Mouse (Mus musculus) c-Kit-positive CD71-negative TER-119-negative erythroid progenitor cells, embryonic 14.5 days (primary cell): ENCODE data around the gene Arel1.

Experiments used
- DNase-seq: peaks from one replicate; pipeline ENCODE4 v3.0.0-alpha.2; 2013; ENCODE audit warnings: low read depth

Arel1 gene

GRCm38 (mm10) chr12:84970428-84971096 is at the start of gene Arel1, which contains the start of gene Fcf1:
Gene Arel1, minus strand, starts transcription at chr12:84970900.
Gene Fcf1, plus strand, starts transcription at chr12:84970897.
- peak; percentile 91 for DNase-seq

- DNase-seq = no peak
These were observed 41.5 kb upstream of the Arel1 start for GRCm38 (mm10) chr12:85012185-85012584.

GRCm38 (mm10) chr12:85010541-85010940 is 39.8 kb upstream of the Arel1 start:
- no peak for DNase-seq

GRCm38 (mm10) chr12:85009776-85010175 is 39.1 kb upstream of the Arel1 start:
- DNase-seq = no peak

- no peak for DNase-seq
These were observed 36.3 kb upstream of the Arel1 start for GRCm38 (mm10) chr12:85007021-85007420.

GRCm38 (mm10) chr12:85006206-85006605 is 35.5 kb upstream of the Arel1 start:
- no peak for DNase-seq

DNA sequence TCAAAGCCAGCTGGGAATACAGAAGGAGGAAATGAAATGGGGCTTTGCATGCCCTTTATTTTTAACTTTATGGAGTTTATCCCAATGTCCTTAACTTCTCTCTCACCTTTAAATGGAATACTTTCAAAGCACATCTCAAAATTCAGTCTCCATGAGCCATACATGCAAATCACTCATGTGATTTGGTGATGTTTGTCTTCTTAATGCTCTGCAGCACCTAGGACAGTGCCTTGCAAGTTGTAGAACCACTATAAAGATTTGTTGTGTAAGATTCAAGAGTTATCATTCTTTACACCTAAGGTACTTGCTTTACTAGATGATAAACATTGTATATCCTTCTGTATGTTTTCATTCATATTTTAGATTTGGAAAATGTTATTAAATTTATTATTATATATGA is 28.4 kb upstream of the Arel1 start:
- DNase-seq = no peak

DNA sequence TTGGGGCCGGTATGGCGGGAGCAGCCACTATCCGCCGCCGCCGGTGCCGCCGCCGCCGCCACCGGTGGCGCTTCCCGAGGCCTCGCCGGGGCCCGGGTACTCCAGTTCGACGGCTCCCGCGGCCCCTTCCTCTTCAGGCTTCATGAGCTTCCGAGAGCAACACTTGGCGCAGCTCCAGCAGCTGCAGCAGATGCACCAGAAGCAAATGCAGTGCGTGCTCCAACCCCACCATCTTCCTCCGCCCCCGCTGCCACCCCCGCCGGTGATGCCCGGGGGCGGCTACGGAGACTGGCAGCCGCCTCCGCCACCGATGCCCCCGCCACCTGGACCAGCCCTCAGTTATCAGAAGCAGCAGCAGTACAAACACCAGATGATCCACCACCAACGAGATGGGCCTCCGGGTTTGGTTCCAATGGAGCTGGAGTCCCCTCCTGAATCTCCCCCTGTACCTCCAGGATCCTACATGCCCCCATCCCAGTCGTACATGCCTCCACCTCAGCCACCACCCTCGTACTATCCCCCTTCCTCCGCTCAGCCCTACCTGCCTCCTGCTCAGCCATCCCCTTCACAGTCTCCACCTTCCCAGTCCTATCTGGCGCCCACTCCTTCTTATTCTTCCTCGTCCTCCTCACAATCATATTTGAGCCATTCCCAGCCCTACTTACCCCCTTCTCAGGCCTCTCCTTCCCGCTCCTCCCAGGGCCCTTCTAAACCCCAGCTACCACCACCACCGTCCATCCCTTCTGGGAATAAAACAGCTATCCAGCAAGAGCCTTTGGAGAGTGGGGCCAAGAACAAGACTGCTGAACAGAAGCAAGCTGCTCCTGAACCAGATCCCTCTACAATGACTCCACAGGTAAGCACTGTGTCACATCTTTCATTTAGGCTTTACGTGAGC is 26.1 kb upstream of the Arel1 start:
- DNase-seq = peak; percentile 31

- peak; percentile 96 for DNase-seq
These were observed 25.4 kb upstream of the Arel1 start, which contains the start of gene Ylpm1 for GRCm38 (mm10) chr12:84996083-84996496. Gene Ylpm1, plus strand, starts transcription at chr12:84996321.

- no peak for DNase-seq
These were observed 24.5 kb upstream of the Arel1 start for GRCm38 (mm10) chr12:84995112-84995761.

GRCm38 (mm10) chr12:84989456-84989855 is 18.8 kb upstream of the Arel1 start:
- DNase-seq = no peak

- no peak for DNase-seq
These were observed 8.7 kb upstream of the Arel1 start for GRCm38 (mm10) chr12:84979264-84979862.

DNA sequence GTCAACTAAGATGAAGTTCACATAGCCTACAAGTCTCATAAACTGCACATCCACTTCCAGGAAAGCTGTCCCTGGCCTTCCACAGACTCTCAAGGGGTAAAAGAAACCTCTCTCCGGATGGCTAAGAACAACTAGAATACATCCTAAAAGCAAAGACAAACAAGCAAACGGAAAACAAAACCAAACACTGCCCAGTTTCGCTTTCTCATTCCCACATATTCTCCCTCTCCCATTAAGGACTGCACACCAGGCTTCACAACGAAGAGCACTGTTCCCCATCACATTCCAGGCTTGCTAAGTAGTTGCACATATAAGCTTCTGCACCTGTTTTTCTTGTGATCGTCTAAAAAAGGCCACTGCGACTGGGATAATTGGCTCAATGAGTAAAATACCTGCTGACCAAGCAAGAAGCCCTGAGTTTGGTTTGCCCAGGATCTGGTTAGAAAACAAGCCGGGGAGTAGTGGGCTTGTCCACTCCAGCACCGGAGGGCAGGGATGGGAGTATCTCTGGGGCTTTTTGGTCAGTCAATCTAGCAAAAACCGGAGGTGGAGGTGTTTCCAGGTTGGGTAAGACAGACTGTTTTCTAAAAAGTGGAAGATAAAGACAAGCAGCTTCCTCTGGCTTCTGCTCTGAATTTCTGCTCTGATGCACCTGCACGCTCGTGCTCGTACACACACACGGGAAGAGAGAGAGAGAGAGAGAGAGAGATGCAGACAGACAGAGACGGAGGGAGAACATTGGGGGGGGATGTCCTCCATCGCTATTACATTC is 858 bp downstream of the Arel1 start:
- DNase-seq = peak; percentile 12

- DNase-seq = peak; percentile 31
These were observed 1.7 kb downstream of the Arel1 start for GRCm38 (mm10) chr12:84968831-84969655.

GRCm38 (mm10) chr12:84962606-84963005 is 8.1 kb downstream of the Arel1 start:
- DNase-seq = no peak

DNA sequence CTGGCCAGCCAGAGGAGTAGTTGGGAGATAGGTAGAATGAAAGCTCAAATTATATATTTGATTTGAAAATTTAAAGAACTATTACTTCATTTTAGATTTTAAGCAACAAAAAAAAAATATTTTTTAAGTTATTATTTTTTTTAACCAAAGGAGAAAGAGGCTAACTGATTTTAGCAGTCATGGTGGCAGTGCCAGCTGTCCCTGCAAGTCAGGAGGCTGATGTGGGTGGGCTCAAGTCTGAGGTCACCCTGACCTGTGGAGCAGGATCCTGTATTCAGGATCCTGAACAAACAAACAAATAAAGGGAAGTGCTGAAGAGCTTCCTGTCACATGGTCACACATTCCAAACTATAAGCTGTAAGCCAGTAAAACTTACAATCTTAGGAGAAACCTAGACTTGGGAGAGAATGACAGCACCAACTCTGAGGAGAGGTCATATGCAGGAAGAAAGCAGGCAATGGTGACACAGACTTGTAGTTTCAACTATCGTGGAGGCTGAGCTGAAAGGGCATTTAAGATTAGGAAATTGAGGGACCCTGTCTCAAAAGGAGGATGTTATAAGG is 11.8 kb downstream of the Arel1 start:
- DNase-seq = no peak

GRCm38 (mm10) chr12:84956317-84956716 is 14.4 kb downstream of the Arel1 start:
- no peak for DNase-seq

- DNase-seq = no peak
These were observed 18.3 kb downstream of the Arel1 start for GRCm38 (mm10) chr12:84952351-84952750.

GRCm38 (mm10) chr12:84951531-84951930 is 19.2 kb downstream of the Arel1 start:
- no peak for DNase-seq

DNA sequence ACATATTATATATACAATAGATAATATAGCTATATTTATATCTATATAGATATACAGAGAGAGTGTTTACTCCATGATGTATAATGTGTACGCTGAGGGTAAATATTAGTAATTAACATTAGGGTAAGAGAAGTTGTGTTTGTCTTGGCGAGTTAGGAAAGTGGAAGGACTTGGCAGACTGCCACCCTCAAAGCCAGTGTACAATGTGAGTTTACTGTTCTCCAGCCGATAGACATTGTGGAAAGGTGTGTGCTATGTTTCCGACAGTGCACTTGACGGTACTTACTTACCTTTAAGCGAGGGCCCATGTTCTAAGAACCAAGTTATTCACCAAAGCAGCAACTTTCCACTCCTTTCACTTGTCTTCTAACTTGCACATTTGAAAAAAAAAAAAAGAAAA is 19.9 kb downstream of the Arel1 start:
- no peak for DNase-seq
